Comparison of ENCODE assay signal across 29 mouse cellular contexts in the genomic region with DNA sequence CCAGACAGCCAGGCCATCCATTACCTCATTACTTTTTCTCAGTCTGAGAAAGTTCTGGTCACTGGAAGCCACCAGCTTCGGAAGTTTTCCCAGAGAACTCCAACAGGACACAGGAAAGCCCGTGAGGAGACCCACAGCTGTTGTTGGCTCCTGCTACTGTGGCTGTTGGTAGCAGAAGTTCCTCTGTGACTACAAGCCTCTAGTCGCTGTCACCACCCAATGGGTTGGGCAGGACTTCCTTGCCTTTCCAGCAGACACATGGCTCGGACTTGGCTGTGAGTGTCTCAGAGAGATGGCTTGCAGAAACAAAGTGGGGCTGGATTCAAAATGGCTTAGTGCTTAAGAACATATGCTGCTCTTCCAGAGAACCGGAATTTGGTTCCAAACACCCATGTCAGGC.
A peak's percentile ranks its signal among the peaks of the same experiment; 100 is the strongest.
DNase-seq lines count a peak whose midpoint lies in the region; ATAC-seq and TF ChIP-seq lines count a peak whose summit lies in the region.
"Had no signal": no experiment of that assay in that cellular context is flagged by ENCODE, and none has a peak within 500 bp of the region (broad histone marks: within the 10 kb centered on the region; RNA-seq: fewer than 3 reads in every experiment).

No protein-coding gene starts in this region.

- peak; percentile 44 for DNase-seq in gastrocnemius, postnatal 25 days
- no peak for DNase-seq in gastrocnemius, postnatal 4 days (ENCODE audit: low spot score in 2 of 2)
- peak; percentile 30 to 64 for DNase-seq in heart, adult 2 months
- DNase-seq in heart, adult 8-10 months (ENCODE audit: low spot score), result peak; percentile 50
- peak; percentile 40 for DNase-seq in heart, postnatal 25 days (ENCODE audit: low spot score)
- DNase-seq: adrenal gland, adult 2 months; B cell, adult 2 months; cerebellum, adult 2 months; cerebellum, postnatal 14 days; kidney, adult 8-10 months; kidney, postnatal 4 days; liver, embryonic 13.5 days; lung, adult 18-20 months; lung, postnatal 4 days; midbrain, embryonic 14.5 days; right cerebral cortex, postnatal 14 days; spleen, adult 18-20 months; thymus, postnatal 4 days had no signal

- no peaks in the 10 kb centered on the region for H3K36me3 ChIP-seq in heart, adult 2 months (ENCODE audit: control insufficient read depth, insufficient read depth, low read length)
- H3K36me3 ChIP-seq in midbrain, embryonic 13.5 days, result no peaks in the 10 kb centered on the region
- H3K36me3 ChIP-seq: embryonic facial prominence, embryonic 10.5 days; embryonic facial prominence, embryonic 15.5 days; hindbrain, embryonic 12.5 days; liver, embryonic 13.5 days had no signal

- 48% methylated on average over 5 of the region's 5 CpGs for WGBS in heart, adult 2 months
- 82% methylated on average over 5 of the region's 5 CpGs for WGBS in midbrain, embryonic 13.5 days

- H3K27ac ChIP-seq in heart, adult 2 months, result no peak overlapping the region
- H3K27ac ChIP-seq in midbrain, embryonic 13.5 days, result no peak overlapping the region
- H3K27ac ChIP-seq: embryonic facial prominence, embryonic 10.5 days; embryonic facial prominence, embryonic 15.5 days; hindbrain, embryonic 12.5 days; kidney, postnatal 0 days; liver, embryonic 13.5 days; stomach, postnatal 0 days had no signal

- no peak for ATAC-seq in midbrain, embryonic 13.5 days
- ATAC-seq in megakaryocyte progenitor cell, adult 5-6 weeks (replicated peaks; ENCODE audit: poor library complexity), result no peak
- ATAC-seq: activated CD4-positive, CD25-positive, alpha-beta regulatory T cell, adult 4 months; forebrain, embryonic 14.5 days; intestine, embryonic 16.5 days; lung, postnatal 0 days had no signal

- no peaks in the 10 kb centered on the region for H3K79me2 ChIP-seq in heart, adult 2 months (replicated peaks; ENCODE audit: control insufficient read depth, insufficient read depth, low read length)

- intact Hi-C loops in heart, adult 2 months (cut with DNase I), result no loop called here
- intact Hi-C loops in heart, postnatal 25 days (cut with DNase I), result no loop called here

- H3K27me3 ChIP-seq in heart, adult 2 months (ENCODE audit: control insufficient read depth, insufficient read depth, low read length), result no peaks in the 10 kb centered on the region
- H3K27me3 ChIP-seq in midbrain, embryonic 13.5 days, result no peaks in the 10 kb centered on the region
- H3K27me3 ChIP-seq: embryonic facial prominence, embryonic 15.5 days; hindbrain, embryonic 12.5 days; liver, embryonic 13.5 days had no signal

- no peaks in the 10 kb centered on the region; the same call in 1 of the 2 replicates for H3K4me1 ChIP-seq in heart, adult 2 months (ENCODE audit: control insufficient read depth, insufficient read depth, low read length)
- no peaks in the 10 kb centered on the region for H3K4me1 ChIP-seq in midbrain, embryonic 13.5 days (replicated peaks)
- H3K4me1 ChIP-seq: embryonic facial prominence, embryonic 10.5 days; hindbrain, embryonic 12.5 days; liver, embryonic 13.5 days had no signal

- H3K9ac ChIP-seq in heart, adult 2 months (ENCODE audit: low read depth, low read length), result no peak overlapping the region
- H3K9ac ChIP-seq in midbrain, embryonic 13.5 days (replicated peaks), result no peak overlapping the region
- H3K9ac ChIP-seq: embryonic facial prominence, embryonic 15.5 days; hindbrain, embryonic 12.5 days; liver, embryonic 13.5 days had no signal

- TF ChIP-seq EP300 in heart, adult 2 months (IDR thresholded peaks at IDR 0.05; ENCODE audit: insufficient read depth, low read depth, low read length), result no peak

- no peaks in the 10 kb centered on the region for H3K9me3 ChIP-seq in midbrain, embryonic 13.5 days
- H3K9me3 ChIP-seq: embryonic facial prominence, embryonic 10.5 days; embryonic facial prominence, embryonic 15.5 days; hindbrain, embryonic 12.5 days; liver, embryonic 13.5 days had no signal

- no peak for TF ChIP-seq POLR2A in heart, adult 2 months (IDR thresholded peaks at IDR 0.05; ENCODE audit: insufficient read depth, low read depth, low read length)

- TF ChIP-seq CTCF in heart, adult 2 months (IDR thresholded peaks at IDR 0.05), result no peak

- no peak overlapping the region for H3K4me3 ChIP-seq in heart, adult 2 months
- no peak overlapping the region for H3K4me3 ChIP-seq in midbrain, embryonic 13.5 days (replicated peaks)
- H3K4me3 ChIP-seq: embryonic facial prominence, embryonic 10.5 days; embryonic facial prominence, embryonic 15.5 days; hindbrain, embryonic 12.5 days; liver, embryonic 13.5 days had no signal

- no peak overlapping the region for H3K4me2 ChIP-seq in midbrain, embryonic 13.5 days (replicated peaks)
- H3K4me2 ChIP-seq: embryonic facial prominence, embryonic 15.5 days; hindbrain, embryonic 12.5 days; liver, embryonic 13.5 days had no signal

Comparison
In these comparisons a context has a peak if more than half of its experiments do, and no peak if none do; other contexts are left out.
1. DNase-seq: peak in gastrocnemius, postnatal 25 days (single experiment), heart, adult 2 months (2 of 2), heart, adult 8-10 months (single experiment) and heart, postnatal 25 days (single experiment); none in gastrocnemius, postnatal 4 days (0 of 2).